Mouse (Mus musculus) cortical plate, adult 2 months (tissue): ENCODE results near the gene Nemp2. TPM values are rescaled to one million over a fixed set of nuclear protein-coding genes. Genes with fewer than 3 reads are reported as not detected.

ENCODE experiments used
- H3K27ac ChIP-seq: fragments of 200-500 bp; 2 replicates; pipeline ENCODE4 v1.5.1; 2012; ENCODE audit warnings: low read length, control low read depth, inconsistent platforms; ENCODE audit not compliant: insufficient read depth
- H3K4me1 ChIP-seq: fragments of 200-500 bp; 2 replicates; pipeline ENCODE4 v1.6.1; 2011; ENCODE audit warnings: low read length; ENCODE audit not compliant: control insufficient read depth, insufficient read depth
- H3K4me3 ChIP-seq: fragments of 200-500 bp; 2 replicates; pipeline ENCODE4 v1.5.1; 2011; ENCODE audit warnings: mild to moderate bottlenecking, low read length, control low read depth; ENCODE audit not compliant: insufficient read depth
- CTCF ChIP-seq: fragments of 200-500 bp; IDR thresholded peaks from 2 replicates; pipeline ENCODE4 v1.5.1; 2011; ENCODE audit warnings: mild to moderate bottlenecking, control low read depth, low read length; ENCODE audit not compliant: insufficient read depth; ENCODE audit errors: extremely low read depth
- POLR2A ChIP-seq: fragments of 200-500 bp; IDR thresholded peaks from 2 replicates; pipeline ENCODE4 v1.6.1; 2011; ENCODE audit warnings: mild to moderate bottlenecking, low read length, control low read depth; ENCODE audit not compliant: insufficient read depth; ENCODE audit errors: extremely low read depth
- polyA plus RNA-seq: library from polyadenylated mRNA; depleted of rRNA; stranded (reverse); fragments of >200 nt; gene quantifications from 2 replicates; pipeline ENCODE4 v1.2.3, GENCODE M21; 2012

The Nemp2 gene
- polyA plus RNA-seq, 1 experiment = 10.4 TPM

- Histone ChIP-seq H3K4me3 (no peak overlapping the region), H3K27ac (no peak overlapping the region), H3K4me1 (no peaks in the 10 kb centered on the region; the same call in 1 of the 2 replicates)
- TF ChIP-seq CTCF (no peak), POLR2A (no peak)
These were observed 19.6 kb downstream of the Nemp2 start for GRCm38 (mm10) chr1:52650066-52650465.

DNA sequence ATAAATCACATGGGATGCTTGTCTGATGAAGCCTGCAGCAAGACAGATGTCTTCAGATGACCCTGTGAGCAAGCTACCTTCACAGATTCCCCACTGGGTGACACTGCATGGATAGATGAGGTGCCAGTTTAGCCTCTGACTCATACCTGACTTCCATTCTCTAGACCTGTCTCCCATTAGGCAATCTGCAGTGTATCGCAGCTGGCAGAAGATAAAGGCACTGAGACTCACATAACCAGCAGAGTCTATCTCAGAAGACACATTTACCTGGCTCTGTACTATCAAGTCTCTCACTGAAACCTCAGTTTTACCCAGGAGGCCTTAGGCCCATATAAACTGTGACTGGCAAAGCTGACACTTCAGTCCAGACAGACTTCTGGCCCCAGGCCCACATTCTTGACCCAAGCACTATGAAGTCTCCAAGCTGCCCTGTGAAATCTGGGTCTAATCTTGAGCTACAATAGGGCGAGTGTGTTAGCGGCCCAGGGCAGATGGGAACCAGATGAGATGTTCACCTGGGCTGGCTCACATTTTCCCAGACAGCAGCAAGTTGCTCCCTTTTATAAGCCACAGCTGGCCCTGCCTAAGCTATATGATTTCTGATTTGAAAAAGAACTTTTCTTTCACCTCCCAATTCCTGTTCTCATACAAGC lies 22.2 kb downstream of the Nemp2 start:
- H3K4me3 ChIP-seq = no peak overlapping the region
- no peaks in the 10 kb centered on the region; the same call in 1 of the 2 replicates for H3K4me1 ChIP-seq
- TF ChIP-seq CTCF (no peak), POLR2A (no peak)
- no peak overlapping the region for H3K27ac ChIP-seq

DNA sequence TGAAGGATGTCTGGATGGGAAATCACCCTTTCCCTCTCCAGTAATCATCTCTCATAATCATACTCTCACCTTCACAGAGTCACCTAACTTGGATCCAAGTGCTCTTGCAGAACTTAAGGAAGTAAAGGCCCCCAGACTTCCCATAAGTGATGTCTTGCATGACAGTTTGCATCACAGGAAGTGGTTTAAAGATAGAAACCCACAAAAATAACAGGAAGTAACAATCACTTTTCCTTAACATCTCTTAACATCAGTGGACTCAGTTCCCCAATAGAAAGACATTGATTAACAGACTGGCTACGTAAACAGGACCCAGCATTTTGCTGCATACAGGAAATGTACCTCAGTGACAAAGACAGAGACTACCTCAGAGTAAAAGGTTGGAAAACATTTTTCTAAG lies 22.9 kb downstream of the Nemp2 start:
- Histone ChIP-seq H3K4me1 (no peaks in the 10 kb centered on the region; the same call in 1 of the 2 replicates), H3K27ac (no peak overlapping the region), H3K4me3 (no peak overlapping the region)
- TF ChIP-seq CTCF (no peak), POLR2A (no peak)

DNA sequence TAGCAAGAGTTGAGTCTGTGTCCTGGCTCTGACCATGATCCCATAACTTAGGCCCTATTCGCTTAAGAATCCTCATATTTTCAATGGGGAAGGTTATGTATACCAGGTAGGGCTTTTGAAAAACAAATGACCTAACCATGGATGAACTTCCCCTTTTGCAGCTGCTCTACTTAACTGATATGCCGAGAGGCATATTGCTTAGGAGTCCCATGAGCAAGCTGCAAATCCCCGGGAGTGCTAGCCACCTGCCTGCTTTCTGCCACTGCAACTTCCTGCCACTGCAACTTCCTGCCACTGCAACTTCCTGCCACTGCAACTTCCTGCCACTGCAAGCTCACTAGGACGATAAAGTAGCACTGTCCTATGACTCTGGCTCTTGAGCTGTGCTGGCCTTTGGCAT lies 24.6 kb downstream of the Nemp2 start:
- Histone ChIP-seq H3K27ac (no peak overlapping the region), H3K4me3 (no peak overlapping the region), H3K4me1 (no peaks in the 10 kb centered on the region; the same call in 1 of the 2 replicates)
- TF ChIP-seq CTCF = no peak
- no peak for TF ChIP-seq POLR2A

DNA sequence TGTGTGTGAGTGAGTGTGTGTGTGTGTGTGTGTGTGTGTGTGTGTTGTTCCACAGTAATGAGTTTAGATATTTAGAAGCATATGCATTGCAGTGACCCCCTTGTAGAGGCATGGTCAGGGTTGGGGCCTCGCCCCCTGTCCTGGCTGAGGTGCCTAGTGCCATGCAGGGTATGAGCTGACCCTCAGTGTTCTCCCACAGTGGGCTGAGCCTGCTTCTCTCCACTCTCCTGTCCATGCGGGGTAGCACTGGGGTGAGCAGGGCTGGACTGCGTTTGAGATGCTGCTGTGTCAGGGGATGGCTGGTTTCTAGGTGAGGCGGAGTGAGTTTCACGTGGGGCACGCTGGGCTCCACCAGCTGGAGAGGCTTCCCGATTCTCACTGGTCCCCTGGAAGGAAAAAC lies 27.7 kb downstream of the Nemp2 start:
- Histone ChIP-seq H3K27ac (no peak overlapping the region), H3K4me1 (peaks cover 5% of the 10 kb centered on the region), H3K4me3 (no peak overlapping the region)
- TF ChIP-seq CTCF (no peak), POLR2A (no peak)

DNA sequence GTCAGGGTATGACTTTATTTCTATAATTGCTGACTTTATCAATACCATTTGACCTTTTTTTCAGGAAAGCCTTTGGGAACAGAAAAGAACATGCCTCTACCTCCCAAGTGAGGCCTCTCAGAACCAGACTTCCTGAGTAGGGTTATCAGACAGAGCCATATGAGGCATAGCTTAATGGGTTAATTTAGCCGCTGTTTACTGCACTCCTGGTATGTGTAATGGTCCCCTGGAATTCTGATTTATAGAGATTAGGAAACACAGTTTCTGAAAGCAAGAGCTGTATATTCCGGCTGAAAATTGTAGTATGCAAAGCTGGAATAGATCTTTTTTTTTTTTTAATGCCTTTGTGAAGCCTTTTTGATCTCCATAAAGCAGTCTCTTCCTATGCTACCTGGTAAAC lies 29.8 kb downstream of the Nemp2 start:
- Histone ChIP-seq H3K27ac (no peak overlapping the region), H3K4me1 (peaks cover 5% of the 10 kb centered on the region), H3K4me3 (no peak overlapping the region)
- TF ChIP-seq CTCF (no peak), POLR2A (no peak)

- H3K27ac ChIP-seq = no peak overlapping the region
- H3K4me3 ChIP-seq = no peak overlapping the region
- H3K4me1 ChIP-seq = peaks cover 5% of the 10 kb centered on the region
- TF ChIP-seq POLR2A = no peak
- no peak for TF ChIP-seq CTCF
These were observed 30.3 kb downstream of the Nemp2 start for GRCm38 (mm10) chr1:52660765-52661164.

GRCm38 (mm10) chr1:52663228-52663627 lies 32.7 kb downstream of the Nemp2 start:
- TF ChIP-seq CTCF (no peak), POLR2A (no peak)
- Histone ChIP-seq H3K4me1 (peaks cover 5% of the 10 kb centered on the region), H3K27ac (no peak overlapping the region), H3K4me3 (no peak overlapping the region)

- Histone ChIP-seq H3K4me3 (no peak overlapping the region), H3K27ac (0 out of 2 replicates have a peak overlapping the region, but pooled peaks have one; percentile 40), H3K4me1 (no peaks in the 10 kb centered on the region)
- TF ChIP-seq POLR2A = no peak
- TF ChIP-seq CTCF = no peak
These were observed 38.3 kb downstream of the Nemp2 start for GRCm38 (mm10) chr1:52668743-52669323.

DNA sequence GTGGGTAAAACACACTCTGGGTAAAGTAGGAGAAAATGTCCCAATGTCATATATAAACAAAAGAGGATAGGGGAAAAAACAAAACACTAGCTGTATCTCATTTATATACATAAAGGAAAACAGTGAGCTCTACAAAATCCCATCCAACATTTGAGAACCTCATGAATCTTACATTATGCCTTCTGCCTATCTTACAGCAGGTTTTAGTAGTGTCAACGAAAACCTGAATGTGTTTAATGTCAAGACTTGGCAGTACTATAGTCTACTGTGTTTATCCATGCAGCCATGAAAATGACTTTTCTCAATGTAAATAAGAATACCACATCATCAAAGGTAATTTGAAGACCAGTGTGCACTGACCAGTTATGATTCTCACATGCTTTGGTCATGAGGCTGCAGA lies 39.4 kb downstream of the Nemp2 start:
- Histone ChIP-seq H3K4me1 (no peaks in the 10 kb centered on the region), H3K4me3 (no peak overlapping the region), H3K27ac (no peak overlapping the region)
- TF ChIP-seq CTCF = no peak
- no peak for TF ChIP-seq POLR2A
